Comparison of ENCODE assay signal across 21 mouse cellular contexts in genomic region chr17:27333141-27333540, GRCm38 (mm10).
DNase-seq lines count a peak whose midpoint lies in the region; ATAC-seq and TF ChIP-seq lines count a peak whose summit lies in the region.
"Had no signal": no experiment of that assay in that cellular context is flagged by ENCODE, and none has a peak within 500 bp of the region (broad histone marks: within the 10 kb centered on the region; RNA-seq: fewer than 3 reads in every experiment).

No protein-coding gene starts in this region.

- peaks cover 48% of the 10 kb centered on the region for H3K4me1 ChIP-seq in erythroblast, embryonic 14.5 days (ENCODE audit: control insufficient read depth)
- H3K4me1 ChIP-seq in liver, embryonic 14.5 days (replicated peaks; ENCODE audit: control insufficient read depth in 2 of 2, insufficient read depth in 2 of 2, low read length in 1 of 2): peaks cover 2 to 14% of the 10 kb centered on the region in 2 experiments; a peak in 3 of 4 replicates
- H3K4me1 ChIP-seq: neural tube, embryonic 15.5 days had no signal

- H3K27me3 ChIP-seq in erythroblast, embryonic 14.5 days (ENCODE audit: control insufficient read depth): no peaks in the 10 kb centered on the region
- no peaks in the 10 kb centered on the region for H3K27me3 ChIP-seq in liver, embryonic 14.5 days (ENCODE audit: control insufficient read depth, insufficient read depth, low read length)
- H3K27me3 ChIP-seq: hindbrain, embryonic 15.5 days; limb, embryonic 13.5 days; neural tube, embryonic 15.5 days had no signal

- H3K4me2 ChIP-seq in liver, embryonic 14.5 days (ENCODE audit: low read depth): no peak overlapping the region
- H3K4me2 ChIP-seq: forebrain, embryonic 13.5 days; heart, embryonic 15.5 days; hindbrain, embryonic 15.5 days; limb, embryonic 13.5 days; midbrain, embryonic 11.5 days; neural tube, embryonic 15.5 days had no signal

- no peaks in the 10 kb centered on the region for H3K9me3 ChIP-seq in erythroblast, embryonic 14.5 days (ENCODE audit: control insufficient read depth, low read length)
- no peaks in the 10 kb centered on the region for H3K9me3 ChIP-seq in liver, embryonic 14.5 days (ENCODE audit: control insufficient read depth, low read length)
- H3K9me3 ChIP-seq: forebrain, embryonic 13.5 days; heart, embryonic 15.5 days; hindbrain, embryonic 15.5 days; limb, embryonic 13.5 days; neural tube, embryonic 15.5 days had no signal

- DNase-seq in kidney, adult 9 months: peak; percentile 4
- DNase-seq in kidney, adult 18-20 months: no peak
- DNase-seq in c-Kit-positive CD71-positive TER-119-negative erythroid progenitor cells, embryonic 14.5 days (ENCODE audit: low read depth): peak; percentile 50
- peak in 2 of 3 experiments; percentile 65 to 69 for DNase-seq in liver, embryonic 14.5 days (ENCODE audit: low read depth in 3 of 3, low spot score in 3 of 3)
- no peak for DNase-seq in yolk sac, embryonic 10.5 days (ENCODE audit: low spot score)
- no peak for DNase-seq in lung, adult 18-20 months
- DNase-seq: adrenal gland, postnatal 25 days; cerebellum, adult 11 months; cerebellum, adult 9-11 months; heart, postnatal 4 days; kidney, postnatal 4 days; lung, postnatal 4 days; thymus, postnatal 25 days had no signal

- TF ChIP-seq EP300 in liver, embryonic 14.5 days (IDR thresholded peaks at IDR 0.05; ENCODE audit: low read depth): peak; percentile 26; the same call in 1 of the 2 replicates

- ATAC-seq in erythroblast, adult 5-6 weeks (replicated peaks; ENCODE audit: low FRiP score, poor library complexity, severe bottlenecking): no peak
- ATAC-seq in liver, embryonic 14.5 days (ENCODE audit: insufficient read depth): peak; percentile 60; the same call in 1 of the 2 replicates
- ATAC-seq: forebrain, embryonic 13.5 days had no signal

- H3K27ac ChIP-seq in liver, embryonic 14.5 days: no peak overlapping the region
- H3K27ac ChIP-seq: forebrain, embryonic 13.5 days; heart, embryonic 15.5 days; hindbrain, embryonic 15.5 days; limb, embryonic 13.5 days; neural tube, embryonic 15.5 days had no signal

- H3K9ac ChIP-seq in liver, embryonic 14.5 days (replicated peaks): no peak overlapping the region
- H3K9ac ChIP-seq: forebrain, embryonic 13.5 days; heart, embryonic 15.5 days; hindbrain, embryonic 15.5 days; limb, embryonic 13.5 days; neural tube, embryonic 15.5 days had no signal

- TF ChIP-seq CTCF in liver, embryonic 14.5 days (IDR thresholded peaks at IDR 0.05; ENCODE audit: low read depth): no peak

- peak overlapping the region; percentile 44 for H3K4me3 ChIP-seq in erythroblast, embryonic 14.5 days (replicated peaks)
- H3K4me3 ChIP-seq in liver, embryonic 14.5 days (ENCODE audit: insufficient read depth in 1 of 2, low read depth in 2 of 2, low read length in 2 of 2): no peak overlapping the region
- H3K4me3 ChIP-seq: forebrain, embryonic 13.5 days; heart, embryonic 15.5 days; hindbrain, embryonic 15.5 days; limb, embryonic 13.5 days; neural tube, embryonic 15.5 days had no signal

- H3K36me3 ChIP-seq in erythroblast, embryonic 14.5 days (ENCODE audit: control insufficient read depth): no peaks in the 10 kb centered on the region
- H3K36me3 ChIP-seq in liver, embryonic 14.5 days (replicated peaks; ENCODE audit: control insufficient read depth, insufficient read depth, low read depth): no peaks in the 10 kb centered on the region
- H3K36me3 ChIP-seq: heart, embryonic 15.5 days; hindbrain, embryonic 15.5 days; limb, embryonic 13.5 days; neural tube, embryonic 15.5 days had no signal

- WGBS in liver, embryonic 14.5 days (ENCODE audit: insufficient replicate concordance): 21% methylated on average over 6 of the region's 6 CpGs

Comparison
In these comparisons a context has a peak if more than half of its experiments do, and no peak if none do; other contexts are left out.
1. DNase-seq: peak in kidney, adult 9 months (single experiment), c-Kit-positive CD71-positive TER-119-negative erythroid progenitor cells, embryonic 14.5 days (single experiment) and liver, embryonic 14.5 days (2 of 3); none in kidney, adult 18-20 months (single experiment), yolk sac, embryonic 10.5 days (single experiment) and lung, adult 18-20 months (0 of 2).